Mouse (Mus musculus) lung, postnatal 36 days (tissue): ENCODE results near the gene Ccdc142.
A peak's percentile ranks its signal among the peaks of the same experiment; 100 is the strongest.

ENCODE experiments used
- DNase-seq: peaks from one replicate; pipeline ENCODE4 v3.0.0; 2022; ENCODE audit warnings: mixed read lengths

Gene Ccdc142

GRCm38 (mm10) chr6:83086121-83087035, 15.0 kb upstream of the Ccdc142 start, which contains the start of gene Lbx2:
Lbx2 (plus strand) TSS chr6:83086367.
- DNase-seq = no peak

GRCm38 (mm10) chr6:83087205-83087925, 14.0 kb upstream of the Ccdc142 start:
- peak; percentile 43 for DNase-seq

DNA sequence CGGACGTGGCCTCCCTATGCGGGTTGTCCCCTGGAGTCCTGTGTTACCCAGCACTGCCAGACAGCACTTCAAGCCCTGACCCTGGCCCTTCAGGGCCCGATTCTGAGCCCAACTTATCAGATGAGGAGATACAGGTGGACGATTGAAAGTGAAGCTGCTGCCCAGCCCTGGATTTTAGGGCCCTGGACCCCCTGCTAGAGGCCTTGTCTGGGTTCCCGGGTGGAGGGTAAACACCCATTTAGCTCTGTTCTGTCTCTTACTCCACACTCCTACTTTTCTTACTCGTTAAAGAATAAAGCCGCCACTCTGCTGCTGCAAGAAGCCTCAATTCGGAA, 13.5 kb upstream of the Ccdc142 start:
- DNase-seq = no peak

DNA sequence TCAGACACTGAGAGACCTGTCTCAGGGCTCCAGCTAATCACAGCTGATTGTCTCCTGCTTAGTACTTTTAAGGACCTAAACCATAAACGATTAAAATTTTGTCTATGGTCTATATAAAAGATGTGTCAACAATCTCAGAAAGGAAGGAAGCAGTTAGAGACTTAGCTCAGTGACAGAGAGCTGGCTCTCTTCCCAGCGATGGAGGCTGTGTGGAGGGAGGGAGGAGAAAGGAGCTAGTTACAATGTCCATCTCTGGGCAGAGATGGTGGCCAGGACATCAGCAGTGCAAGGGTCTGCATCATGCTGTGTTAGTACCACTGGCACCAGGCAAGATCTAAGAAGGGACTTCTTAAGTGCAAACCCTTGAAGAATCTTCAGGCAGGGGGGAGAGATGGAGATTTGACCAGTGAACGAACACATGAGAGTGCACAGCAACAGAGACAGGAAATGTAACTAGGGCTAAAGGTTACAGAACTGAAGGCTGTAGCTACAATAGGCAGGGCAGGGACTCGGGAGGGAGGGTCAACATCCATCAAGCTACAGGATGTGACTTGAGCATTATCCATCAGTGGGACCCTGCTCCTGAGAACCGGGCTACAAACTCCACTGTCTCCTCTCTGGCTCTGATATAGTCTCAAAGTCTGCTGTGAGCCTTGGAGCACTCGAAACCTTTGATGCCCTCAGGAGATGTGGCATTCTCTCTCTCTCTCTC, 8.8 kb upstream of the Ccdc142 start:
- DNase-seq = no peak

- DNase-seq = no peak
Measured at GRCm38 (mm10) chr6:83095968-83096367, 5.4 kb upstream of the Ccdc142 start.

- no peak for DNase-seq
Measured at GRCm38 (mm10) chr6:83098411-83098810, 3.0 kb upstream of the Ccdc142 start.

- DNase-seq = peak; percentile 59
Measured at GRCm38 (mm10) chr6:83101688-83102556, 521 bp downstream of the Ccdc142 start.

DNA sequence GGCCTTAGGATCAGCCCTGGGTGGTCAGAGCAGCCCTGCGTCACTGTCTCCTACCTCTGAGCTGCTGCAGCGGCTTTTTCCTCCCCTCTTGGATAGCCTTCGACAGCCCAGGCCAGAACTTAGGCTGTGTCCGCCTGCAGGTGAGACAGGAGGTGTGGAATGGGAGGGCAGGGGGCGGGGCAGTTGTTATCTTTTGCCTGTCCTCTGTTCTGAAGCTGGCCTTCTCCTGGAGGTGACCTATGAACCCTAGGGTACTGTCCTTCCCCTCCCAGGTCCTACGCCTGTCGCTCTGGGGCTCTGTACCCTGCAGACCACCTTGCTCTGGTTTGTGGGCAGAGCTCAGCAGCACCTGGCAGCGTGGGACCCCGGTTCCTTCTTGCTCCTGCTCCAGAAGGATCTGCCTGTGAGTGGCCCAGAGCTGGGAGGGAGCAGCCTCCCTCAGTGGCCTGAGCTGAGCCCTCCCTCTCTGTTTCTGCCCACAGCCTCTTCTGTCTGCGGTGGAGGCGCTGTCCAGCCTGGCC, 1.8 kb downstream of the Ccdc142 start:
- no peak for DNase-seq

DNA sequence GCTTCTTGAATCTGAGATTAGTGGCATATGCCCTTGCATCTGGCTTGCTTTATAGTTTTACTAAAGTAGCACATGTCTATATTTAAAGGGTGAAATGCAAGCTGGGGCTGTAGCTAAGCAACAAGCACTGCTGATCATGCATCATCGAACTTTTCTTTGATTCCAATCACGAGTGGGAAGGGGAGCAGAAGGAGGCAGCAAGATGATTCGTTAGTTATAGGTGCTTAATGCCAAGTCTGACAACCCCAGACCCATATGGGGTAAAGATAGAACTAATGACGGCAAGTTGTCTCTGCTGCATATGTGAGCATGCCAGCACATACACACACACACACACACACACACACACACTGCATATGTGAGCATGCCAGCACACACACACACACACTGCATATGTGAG, 2.8 kb downstream of the Ccdc142 start:
- DNase-seq = no peak

- DNase-seq = peak; percentile 87
Measured at GRCm38 (mm10) chr6:83107566-83108400, 6.4 kb downstream of the Ccdc142 start.

- DNase-seq = peak; percentile 82
Measured at GRCm38 (mm10) chr6:83108762-83109668, 7.6 kb downstream of the Ccdc142 start, which contains the start of gene Mrpl53. Mrpl53 (plus strand) TSS chr6:83109040.

- DNase-seq = no peak
Measured at GRCm38 (mm10) chr6:83111510-83112136, 10.2 kb downstream of the Ccdc142 start.

DNA sequence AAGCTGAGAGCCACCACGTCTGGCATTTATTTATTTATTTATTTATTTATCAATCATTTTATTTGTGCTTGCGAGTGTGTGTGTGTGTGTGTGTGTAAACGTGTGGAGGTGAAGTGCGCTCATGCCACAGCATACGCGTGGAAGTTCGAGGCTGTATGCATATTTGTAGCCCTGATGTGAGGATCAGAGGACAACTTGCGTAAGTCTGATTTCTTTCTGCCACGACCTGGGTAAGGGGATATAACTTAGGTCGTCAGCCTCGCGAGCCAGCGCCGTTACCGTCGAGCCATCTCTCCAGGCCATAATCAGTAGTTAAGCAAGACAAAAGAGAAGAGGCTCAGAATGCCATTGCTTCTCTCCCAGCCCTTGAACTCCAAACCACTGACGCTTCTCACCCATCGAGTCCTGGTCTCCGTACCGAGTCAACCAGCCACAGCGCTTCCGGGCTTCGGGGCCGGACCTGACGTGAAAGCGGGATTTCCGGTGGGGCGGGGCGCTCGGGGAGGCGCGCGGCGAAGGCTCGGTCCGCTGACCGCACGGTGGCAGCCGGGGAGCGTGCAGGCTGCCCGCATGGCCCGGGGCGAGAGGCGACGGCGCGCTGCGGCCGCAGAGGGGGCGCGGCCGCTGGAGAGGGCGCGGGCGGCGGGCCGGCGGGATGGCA, 13.7 kb downstream of the Ccdc142 start, which contains the start of gene Mogs:
TSS of gene Mogs (plus strand) at position 486 of the 661 bp plus-strand sequence.
- DNase-seq = peak; percentile 96

DNA sequence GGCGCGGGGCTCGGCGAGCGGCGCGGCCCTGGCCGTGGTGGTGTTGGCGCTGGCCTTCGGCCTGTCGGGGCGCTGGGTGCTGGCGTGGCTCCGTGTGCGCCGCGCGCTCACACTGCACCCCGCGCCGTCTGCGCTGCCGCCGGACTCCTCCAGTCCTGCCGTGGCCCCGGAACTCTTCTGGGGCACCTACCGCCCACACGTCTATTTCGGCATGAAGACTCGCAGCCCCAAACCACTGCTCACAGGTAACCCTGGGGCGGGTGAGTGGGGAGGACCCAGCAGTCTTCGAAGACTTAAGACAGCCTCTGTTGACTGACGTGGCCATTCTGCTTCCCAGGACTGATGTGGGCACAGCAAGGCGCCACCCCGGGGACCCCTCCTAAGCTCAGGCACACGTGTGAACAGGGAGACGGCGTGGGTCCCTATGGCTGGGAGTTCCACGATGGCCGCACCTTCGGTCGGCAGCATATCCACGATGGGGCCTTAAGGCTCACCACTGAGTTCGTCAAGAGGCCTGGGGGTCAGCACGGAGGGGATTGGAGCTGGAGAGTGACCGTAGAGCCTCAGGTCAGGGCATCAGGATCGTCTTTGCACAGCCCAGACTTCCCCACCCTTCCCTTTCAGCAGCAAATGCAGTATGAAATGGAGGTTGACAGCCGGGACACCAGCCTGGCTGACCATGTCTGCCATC, 14.4 kb downstream of the Ccdc142 start:
- DNase-seq = no peak

DNA sequence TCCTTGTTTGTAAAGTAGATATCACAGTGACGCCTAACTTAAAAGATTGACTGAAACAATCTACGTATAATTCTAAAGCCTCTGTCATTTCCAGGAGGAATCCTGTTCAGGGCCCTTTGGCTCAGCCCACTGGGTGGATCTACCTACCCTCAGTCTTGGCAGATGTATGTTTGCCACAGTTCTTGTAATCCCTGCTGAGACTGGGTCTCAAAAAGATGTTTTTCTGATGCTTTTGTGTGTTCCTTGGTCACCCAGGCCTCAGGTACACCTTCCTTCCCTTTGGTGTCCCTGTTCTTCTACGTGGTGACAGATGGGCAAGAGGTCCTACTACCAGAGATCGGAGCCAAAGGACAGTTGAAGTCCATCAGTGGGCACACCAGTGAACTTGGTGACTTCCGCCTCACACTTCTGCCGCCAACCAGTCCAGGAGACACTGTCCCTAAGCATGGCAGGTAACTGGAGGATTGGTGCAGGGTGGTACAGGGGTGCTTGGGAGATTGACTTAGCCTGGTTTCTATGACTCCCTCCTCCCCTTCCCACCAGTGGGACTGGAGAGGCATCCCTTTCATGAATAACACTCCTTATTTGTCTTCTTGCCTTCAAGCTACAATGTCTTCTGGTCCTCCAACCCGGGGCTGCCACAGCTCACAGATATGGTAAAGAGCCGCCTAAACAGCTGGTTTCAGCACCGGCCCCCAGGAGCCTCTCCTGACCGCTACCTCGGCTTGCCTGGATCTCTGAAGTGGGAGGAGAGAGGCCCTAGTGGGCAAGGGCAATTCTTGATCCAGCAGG, 15.2 kb downstream of the Ccdc142 start:
- DNase-seq = no peak

DNA sequence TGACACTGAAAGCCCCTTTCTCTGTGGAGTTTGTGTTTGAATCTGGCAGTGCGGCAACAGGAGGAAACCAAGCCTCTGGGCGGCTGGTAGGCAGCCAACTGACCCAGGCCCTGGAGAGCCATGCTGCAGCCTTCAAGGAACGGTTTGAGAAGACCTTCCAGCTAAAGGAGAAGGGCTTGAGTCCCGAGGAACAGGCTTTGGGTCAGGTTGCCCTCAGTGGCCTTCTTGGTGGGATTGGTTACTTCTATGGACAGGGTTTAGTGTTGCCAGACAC, 15.7 kb downstream of the Ccdc142 start:
- no peak for DNase-seq

GRCm38 (mm10) chr6:83117616-83118015, 16.2 kb downstream of the Ccdc142 start:
- DNase-seq = no peak

DNA sequence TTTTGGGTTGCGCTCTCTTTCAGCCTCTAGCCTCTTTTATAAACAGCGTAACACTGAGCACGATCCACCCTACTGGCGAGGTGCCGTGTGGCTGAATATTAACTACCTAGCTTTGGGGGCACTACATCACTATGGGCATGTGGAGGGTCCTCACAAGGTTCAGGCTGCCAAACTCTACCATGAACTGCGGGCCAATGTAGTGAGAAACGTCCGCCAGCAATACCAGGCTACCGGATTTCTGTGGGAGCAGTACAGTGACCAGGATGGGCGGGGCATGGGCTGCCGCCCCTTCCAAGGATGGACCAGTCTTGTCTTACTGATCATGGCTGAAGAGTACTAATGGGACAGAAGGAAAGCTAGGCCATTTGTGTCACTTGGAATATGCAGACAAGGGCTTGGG, 17.0 kb downstream of the Ccdc142 start:
- no peak for DNase-seq
